Mouse (Mus musculus): ENCODE measurements around the gene Mepce.
"Not testable (repeated sequence)": the region's sequence is repeated elsewhere in the genome, so short reads cannot be mapped to it uniquely, and the experiment has no call there.

DNA sequence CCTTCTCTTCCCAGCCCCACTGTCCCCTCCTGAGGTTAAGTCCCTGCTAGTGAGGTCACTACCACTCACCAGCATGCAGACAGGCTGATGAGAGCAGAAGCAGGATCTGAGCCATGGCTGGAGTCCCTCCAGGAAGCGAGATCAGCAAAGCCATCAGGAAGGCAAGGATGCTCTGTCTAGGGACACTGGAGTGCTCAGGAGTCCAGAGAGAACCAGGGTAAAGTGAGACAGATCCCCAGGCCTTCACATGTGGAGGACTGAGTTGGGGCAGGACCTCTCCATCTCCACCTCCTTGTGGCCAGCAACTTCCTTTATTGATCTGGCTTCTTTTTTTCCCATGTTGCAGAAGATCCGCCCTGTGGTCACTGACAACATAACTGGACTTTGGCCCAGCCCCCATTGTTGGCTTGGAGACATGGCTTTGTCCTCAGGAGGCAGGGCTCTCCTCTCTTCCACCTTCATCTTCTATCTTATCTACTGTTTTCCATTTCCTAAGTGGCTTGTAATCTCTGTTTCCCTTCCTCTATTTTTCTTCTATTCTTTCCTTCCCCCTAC, 48.6 kb upstream of the Mepce start, which contains the start of gene Pilra:
- TF ChIP-seq CTCF (IDR thresholded peaks at IDR 0.05; ENCODE audit: low read depth); EP300 (optimal IDR thresholded peaks at IDR 0.05): not testable (repeated sequence)
